Mouse (Mus musculus) ES-Bruce4 (cell line): ENCODE data around the gene Knop1.

ENCODE experiments used
- CTCF ChIP-seq: IDR thresholded peaks from one replicate; pipeline ENCODE4 v1.8.1; 2011; ENCODE audit warnings: low read depth, low read length
- EP300 ChIP-seq: IDR thresholded peaks from 2 replicates; pipeline ENCODE4 v1.6.1; 2011; ENCODE audit warnings: low read depth, low read length; ENCODE audit not compliant: insufficient read depth
- POLR2A ChIP-seq: IDR thresholded peaks from one replicate; pipeline ENCODE4 v1.8.1; 2011; ENCODE audit warnings: low read length; ENCODE audit not compliant: insufficient read depth

DNA sequence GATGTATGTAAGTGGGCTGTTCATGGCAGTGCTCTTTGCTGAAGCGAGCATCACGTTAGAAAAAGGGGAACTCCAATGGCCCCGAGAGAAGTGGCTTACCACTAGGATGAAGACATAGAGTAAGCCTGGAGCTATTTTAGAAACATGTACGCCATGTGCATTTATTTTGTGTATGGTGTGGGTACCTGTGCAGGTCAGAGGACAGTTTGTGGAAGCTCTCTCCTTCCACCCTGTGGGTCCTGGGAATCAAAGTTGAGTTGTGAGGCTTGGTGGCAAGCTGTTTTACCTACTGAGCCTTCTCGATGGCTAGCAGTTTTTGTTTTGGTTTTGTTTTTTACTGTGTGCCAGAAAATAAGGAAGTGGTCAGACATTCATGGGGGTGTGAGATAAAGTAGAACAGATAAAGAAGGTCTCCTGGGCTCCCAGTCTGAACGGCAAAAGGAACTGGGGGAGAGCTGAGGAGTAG lies 57.9 kb downstream of the Knop1 start:
- TF ChIP-seq POLR2A, result no peak
- TF ChIP-seq CTCF, result no peak
- TF ChIP-seq EP300, result no peak
